Mouse (Mus musculus): ENCODE data around the gene Glis1.

GRCm38 (mm10) chr4:107502601-107503051 is 68.2 kb downstream of the Glis1 start:
- TF ChIP-seq CTCF (IDR thresholded peaks at IDR 0.05; ENCODE audit: control insufficient read depth, insufficient read depth, insufficient read length): no peak
- no peak for TF ChIP-seq MAX (IDR thresholded peaks at IDR 0.05)
- no peak for TF ChIP-seq CEBPB (IDR thresholded peaks at IDR 0.05; ENCODE audit: low read depth)
- no peak for TF ChIP-seq MYOG (IDR thresholded peaks at IDR 0.05; ENCODE audit: control insufficient read depth, extremely low read depth, insufficient read length)
- no peak for TF ChIP-seq FOSL1 (IDR thresholded peaks at IDR 0.05; ENCODE audit: insufficient read depth, low read length, poor library complexity, severe bottlenecking)
- TF ChIP-seq USF1 (IDR thresholded peaks at IDR 0.05; ENCODE audit: low read depth): no peak
